Mouse (Mus musculus) heart, adult 18-20 months (tissue): Measurements from ENCODE around the gene Myo3b. TPM values are rescaled to one million over a fixed set of nuclear protein-coding genes. Genes with fewer than 3 reads are reported as not detected.

Experiments
- DNase-seq, 2 experiments: peaks; one replicate each; pipeline ENCODE4 v3.0.0; 2021 to 2022; ENCODE audit warnings: mixed read lengths in 1 of 2
- total RNA-seq, 2 experiments: library from RNA; stranded (reverse); gene quantifications; 2 replicates each; pipeline ENCODE4 v1.2.3; 2021

Gene Myo3b
- total RNA-seq, 2 experiments from 2014 or later = 0.07 TPM; not detected in 1

- no peak for DNase-seq
These were observed 94.4 kb downstream of the Myo3b start for GRCm38 (mm10) chr2:70133281-70133680.

- no peak for DNase-seq
These were observed 98.5 kb downstream of the Myo3b start for GRCm38 (mm10) chr2:70137226-70137998.

DNA sequence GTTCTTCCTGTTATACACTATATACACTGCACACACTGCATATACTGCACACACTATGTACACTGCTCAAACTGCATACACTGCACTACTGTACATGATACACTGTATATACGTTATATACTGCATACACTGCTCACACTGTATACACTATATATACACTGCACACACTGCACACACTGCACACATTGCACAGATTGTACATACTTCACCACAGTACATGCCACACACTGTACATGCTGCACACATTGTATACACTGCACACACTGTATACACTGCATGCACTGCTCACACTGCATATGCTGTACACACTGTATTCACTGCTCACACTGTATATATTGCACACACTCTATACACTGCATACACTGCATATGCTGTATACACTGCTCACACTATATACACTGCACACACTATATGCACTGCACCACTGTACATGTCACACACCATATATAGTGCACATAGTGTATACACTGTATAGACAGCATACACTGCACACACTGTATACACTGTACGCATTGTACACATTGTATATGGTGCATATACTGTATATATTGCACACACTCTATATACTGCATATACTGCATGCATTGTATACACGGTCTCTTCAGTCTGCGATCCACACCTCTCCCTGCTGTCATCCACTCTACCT, 104.7 kb downstream of the Myo3b start:
- no peak for DNase-seq

DNA sequence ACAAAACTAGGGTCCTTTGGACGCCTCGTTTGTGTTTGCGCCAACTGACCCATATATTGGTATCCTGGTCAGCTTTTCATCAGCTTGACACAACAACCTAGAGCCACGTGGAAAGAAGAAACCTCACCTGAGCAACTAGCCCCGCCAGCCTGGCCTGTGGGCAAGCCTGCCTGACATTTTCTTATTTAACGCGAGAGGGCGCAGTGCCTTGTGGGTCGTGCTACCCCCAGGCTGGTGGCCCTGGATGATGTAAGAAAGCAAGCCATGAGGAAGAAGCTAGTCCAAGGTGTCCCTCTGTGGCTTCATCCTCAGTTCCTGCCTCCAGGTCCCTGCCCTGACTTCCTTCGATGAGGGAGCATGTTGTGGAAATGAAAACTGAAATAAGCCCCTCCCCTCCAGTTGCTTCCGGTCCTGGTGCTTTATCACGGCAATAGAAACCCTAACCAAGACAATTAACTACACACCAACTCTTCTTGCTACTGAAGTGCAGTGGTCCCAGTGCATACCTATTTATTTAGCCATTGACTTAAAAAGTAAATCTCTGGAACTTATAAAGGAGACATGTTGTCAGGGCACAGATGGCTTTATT, 108.2 kb downstream of the Myo3b start:
- no peak for DNase-seq

DNA sequence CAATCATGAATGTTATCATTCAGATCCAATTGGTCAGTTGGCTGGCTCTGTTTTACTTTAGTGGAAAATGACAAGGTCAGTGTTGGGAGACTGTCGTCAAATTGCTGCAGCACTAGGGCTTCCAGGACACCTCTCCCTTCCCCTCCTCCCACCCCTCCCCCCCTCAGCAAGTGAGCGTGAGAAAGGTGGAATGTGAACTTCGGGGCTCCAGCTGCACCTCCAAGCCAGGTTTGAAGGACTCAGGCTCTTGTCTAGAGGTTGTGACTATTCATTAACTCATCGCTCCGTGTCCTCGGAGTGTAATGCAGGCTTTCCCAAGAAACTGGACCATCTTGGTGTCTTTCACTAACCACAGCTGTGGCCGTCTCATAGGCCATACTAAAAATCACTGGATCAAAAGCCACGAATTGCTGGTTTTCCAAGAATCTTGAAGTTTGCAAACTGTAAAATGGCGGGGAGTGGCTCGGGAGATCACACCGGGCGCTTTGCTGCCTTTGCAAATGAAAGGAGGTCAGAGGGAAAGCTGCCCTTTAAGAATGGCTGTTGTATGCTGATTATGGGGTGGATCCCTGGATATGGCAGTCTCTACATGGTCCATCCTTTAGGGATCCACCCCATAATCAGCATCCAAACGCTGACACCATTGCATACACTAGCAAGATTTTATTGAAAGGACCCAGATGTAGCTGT, 110.0 kb downstream of the Myo3b start:
- no peak for DNase-seq

- no peak for DNase-seq
These were observed 111.6 kb downstream of the Myo3b start for GRCm38 (mm10) chr2:70150399-70151035.

DNA sequence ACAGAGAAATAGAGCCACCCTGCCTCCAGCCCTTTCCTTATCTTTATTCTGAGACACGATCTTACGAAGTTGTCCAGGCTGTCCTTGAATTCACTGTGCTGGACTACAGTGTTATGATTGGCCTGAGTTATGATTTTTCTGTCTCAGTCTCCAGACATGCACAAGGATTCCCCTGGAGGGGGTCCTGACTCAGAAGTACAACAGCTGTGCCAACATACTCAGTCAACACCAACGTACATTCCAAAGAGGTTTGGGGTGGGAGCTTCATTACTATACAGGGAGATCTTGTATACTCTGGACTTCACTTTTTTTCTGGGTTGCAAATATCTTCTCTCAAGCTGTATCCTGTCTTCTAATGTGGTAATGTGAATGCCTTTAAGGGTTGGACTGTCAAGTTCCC, 113.0 kb downstream of the Myo3b start:
- no peak for DNase-seq

- DNase-seq = no peak
These were observed 116.4 kb downstream of the Myo3b start for GRCm38 (mm10) chr2:70155226-70155836.

- DNase-seq = no peak
These were observed 120.6 kb downstream of the Myo3b start for GRCm38 (mm10) chr2:70159543-70159942.

- DNase-seq = no peak
These were observed 127.3 kb downstream of the Myo3b start for GRCm38 (mm10) chr2:70166231-70166630.

DNA sequence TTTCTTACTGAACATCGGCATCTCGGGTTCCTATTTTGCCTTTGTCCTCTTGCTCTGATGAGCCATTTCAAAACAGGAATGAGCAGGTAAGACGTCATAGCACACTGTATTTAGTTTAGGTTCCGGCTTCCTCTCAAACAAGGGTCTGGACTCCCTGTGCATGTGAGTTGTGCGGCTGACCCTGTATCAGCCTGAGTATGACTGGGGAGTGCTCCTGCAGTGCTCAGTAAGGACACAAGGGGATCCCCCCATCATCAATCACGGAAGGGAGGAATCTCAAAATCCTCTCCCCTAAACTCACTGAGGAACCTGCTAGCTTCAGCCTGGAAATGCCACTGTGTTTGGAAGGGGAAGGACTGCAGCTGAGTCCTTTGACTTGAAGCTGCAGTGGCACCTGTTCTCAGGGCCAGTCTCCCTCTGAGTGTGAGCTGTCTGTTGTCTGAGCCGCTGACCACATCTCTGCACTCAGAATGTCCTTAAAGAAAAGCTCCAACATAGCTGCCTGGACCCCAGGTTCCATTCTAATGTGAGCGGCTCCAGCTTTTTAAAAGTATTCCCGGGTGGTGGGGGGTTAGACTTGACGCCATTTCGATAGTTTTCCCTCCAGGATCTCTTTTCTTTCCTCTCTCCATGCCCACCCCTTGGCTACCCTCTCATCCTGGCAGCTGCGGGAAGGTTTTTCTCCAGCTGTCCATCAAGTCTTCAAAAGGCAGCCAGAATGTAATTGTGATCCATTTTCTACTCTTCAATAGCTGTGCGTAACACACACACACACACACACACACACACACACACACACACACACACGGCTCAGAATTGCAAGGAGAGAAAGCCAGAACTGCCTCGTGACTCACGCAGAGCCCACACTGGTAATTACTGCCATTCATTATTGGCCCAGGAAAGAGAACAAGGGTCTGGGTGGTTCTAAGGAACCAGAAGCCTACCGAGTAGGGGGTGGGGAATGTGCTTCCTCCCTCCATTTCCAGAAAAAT, 129.3 kb downstream of the Myo3b start:
- no peak for DNase-seq

DNA sequence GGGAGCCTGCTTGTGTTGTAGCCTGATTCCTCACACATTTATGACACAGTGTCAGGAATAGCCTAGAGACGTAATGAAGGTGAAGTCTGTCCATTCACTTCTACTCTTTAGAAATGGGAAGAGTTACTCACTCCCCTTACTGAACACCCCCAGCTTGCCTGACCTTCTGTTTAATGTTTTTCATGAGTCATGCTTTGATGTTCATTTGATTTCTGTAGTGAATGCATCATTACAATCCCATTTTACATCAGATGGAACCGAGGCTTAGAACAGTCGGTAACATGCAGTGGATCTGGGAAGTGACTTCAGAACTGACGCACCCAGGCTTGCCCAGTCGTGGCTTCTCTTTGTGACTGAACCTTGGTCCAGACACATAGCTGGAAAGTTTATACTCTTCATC, 131.5 kb downstream of the Myo3b start:
- no peak for DNase-seq

DNA sequence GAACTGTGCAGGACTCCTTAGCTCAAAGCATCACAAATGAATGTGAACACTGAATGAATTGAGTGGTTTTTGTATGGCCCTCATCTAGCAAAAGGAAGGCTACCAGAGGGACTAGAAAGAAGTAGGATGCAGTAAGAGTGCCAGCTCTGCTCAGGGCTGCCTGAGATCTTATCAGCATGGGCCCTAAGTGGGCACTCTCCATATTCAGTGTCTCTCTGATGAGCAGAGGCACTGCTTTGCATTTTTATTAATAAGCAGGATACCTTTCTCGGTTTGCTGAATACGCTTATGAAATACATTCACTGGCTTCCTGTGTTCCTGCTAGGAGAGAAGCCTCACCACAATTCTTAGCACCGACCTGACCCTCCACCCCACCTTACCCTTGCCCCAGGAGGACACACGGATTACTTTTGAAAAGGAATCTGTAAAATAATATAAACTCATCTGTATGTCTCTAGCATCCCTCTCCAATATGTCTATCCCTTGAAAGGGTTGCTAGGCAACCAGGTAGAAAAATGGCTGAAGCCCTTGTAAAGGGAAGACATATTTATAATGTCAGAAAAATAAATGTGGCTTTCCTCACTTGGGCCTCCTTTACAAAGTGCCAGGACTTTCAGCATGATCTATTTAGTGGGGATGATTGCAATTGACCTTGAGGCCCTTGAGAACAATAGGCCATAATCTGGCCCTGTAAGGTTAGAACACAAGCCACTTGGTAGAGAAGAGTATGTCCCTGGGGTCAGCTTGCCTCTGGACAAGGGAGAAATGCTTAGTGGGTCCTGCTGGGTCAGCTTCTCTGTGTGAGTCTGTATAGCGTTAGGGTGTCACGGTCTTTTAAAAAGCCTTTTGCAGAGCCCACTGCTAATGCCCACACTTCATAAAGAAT, 138.1 kb downstream of the Myo3b start:
- no peak for DNase-seq

DNA sequence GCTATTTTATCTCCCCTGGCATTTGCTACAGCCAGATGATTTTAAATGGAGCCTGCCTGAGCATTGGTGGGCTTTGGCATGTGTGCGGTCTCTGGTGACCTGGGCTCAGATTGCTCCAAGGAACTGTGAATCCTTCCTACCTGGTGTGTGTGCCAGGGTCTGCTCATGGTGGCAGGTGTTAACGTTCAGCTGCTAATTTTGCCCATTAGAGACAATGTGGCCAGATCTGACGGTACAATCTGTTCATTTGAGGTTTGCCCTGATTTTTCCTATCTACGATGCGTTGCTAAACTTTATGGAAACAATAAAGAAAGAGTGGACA, 138.7 kb downstream of the Myo3b start:
- DNase-seq = no peak

DNA sequence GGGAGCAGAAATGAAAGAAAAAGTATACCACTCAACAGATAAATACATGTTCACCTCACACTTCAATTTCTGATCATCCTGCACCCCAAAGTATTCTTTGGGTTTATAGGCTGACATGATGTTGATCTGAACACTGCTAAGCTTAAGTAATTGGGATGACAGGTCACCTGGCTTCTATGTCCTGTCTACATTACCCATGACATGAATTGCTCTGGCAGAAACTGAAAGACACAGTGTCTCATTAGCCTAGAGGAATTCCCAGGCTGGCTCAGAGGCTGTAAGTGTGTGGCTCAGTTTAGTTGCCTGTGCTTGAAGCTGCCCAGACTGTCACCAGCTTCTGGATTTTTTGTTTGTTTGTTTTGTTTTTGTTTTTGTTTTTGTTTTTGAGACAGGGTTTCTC, 139.3 kb downstream of the Myo3b start:
- no peak for DNase-seq

DNA sequence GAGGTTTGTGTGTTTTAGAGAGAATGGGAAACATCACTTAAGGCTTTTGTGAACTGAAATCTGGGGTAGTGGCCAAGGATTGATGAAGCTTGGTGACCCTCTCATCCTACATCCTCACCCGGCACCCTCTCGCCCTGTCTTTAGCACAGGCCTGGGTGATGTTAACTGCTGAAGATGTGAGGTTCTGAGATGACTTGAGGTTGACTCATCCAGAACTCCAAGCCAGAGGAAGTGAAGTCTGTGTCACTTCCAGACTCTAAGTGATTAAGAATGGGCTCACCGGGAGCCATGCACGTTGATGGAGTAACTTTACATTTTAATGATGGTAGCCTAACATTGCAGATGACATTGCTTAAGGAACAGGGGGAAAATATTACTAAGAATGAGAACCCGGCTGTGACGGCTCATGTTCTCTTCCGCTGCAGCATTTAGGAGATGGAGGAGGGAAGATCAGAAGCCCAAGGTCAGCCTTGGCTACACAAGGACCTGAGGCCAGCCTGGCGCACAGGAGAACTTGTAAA, 143.3 kb downstream of the Myo3b start:
- no peak for DNase-seq

GRCm38 (mm10) chr2:70187040-70187439, 148.1 kb downstream of the Myo3b start:
- no peak for DNase-seq

- DNase-seq = no peak
These were observed 156.7 kb downstream of the Myo3b start for GRCm38 (mm10) chr2:70195418-70196248.
